Mouse (Mus musculus) heart, embryonic 12.5 days (tissue): ENCODE results near the gene Clpb. TPM values are rescaled to one million over a fixed set of nuclear protein-coding genes. Genes with fewer than 3 reads are reported as not detected.
A peak's percentile ranks its signal among the peaks of the same experiment; 100 is the strongest.

Experiments used
- ATAC-seq: fragments of 200-750 bp; cut with Nextera tagmentation; 2 replicates; pipeline ENCODE4 v1.8.0; 2017; ENCODE audit warnings: moderate TSS enrichment, moderate library complexity; ENCODE audit not compliant: insufficient number of reproducible peaks, low FRiP score
- H3K27ac ChIP-seq: fragments of 300-500 bp; sonication (generic); 2 replicates; pipeline ENCODE4 v1.5.1; 2016; ENCODE audit warnings: mild to moderate bottlenecking, moderate library complexity; ENCODE audit not compliant: poor library complexity, severe bottlenecking
- H3K27me3 ChIP-seq: fragments of 300-500 bp; sonication (generic); replicated peaks from 2 replicates; pipeline ENCODE4 v1.6.1; 2016; ENCODE audit warnings: mild to moderate bottlenecking, moderate library complexity
- H3K36me3 ChIP-seq: fragments of 300-500 bp; sonication (generic); 2 replicates; pipeline ENCODE4 v1.6.1; 2016; ENCODE audit warnings: mild to moderate bottlenecking, moderate library complexity
- H3K4me1 ChIP-seq: fragments of 300-500 bp; sonication (generic); replicated peaks from 2 replicates; pipeline ENCODE4 v1.6.1; 2016; ENCODE audit warnings: mild to moderate bottlenecking
- H3K4me2 ChIP-seq: fragments of 300-500 bp; sonication (generic); 2 replicates; pipeline ENCODE4 v1.6.1; 2016; ENCODE audit warnings: mild to moderate bottlenecking, moderate library complexity
- H3K4me3 ChIP-seq: fragments of 300-500 bp; sonication (generic); 2 replicates; pipeline ENCODE4 v1.5.1; 2016; ENCODE audit warnings: mild to moderate bottlenecking
- H3K9ac ChIP-seq: fragments of 300-500 bp; sonication (generic); 2 replicates; pipeline ENCODE4 v1.6.1; 2016; ENCODE audit warnings: mild to moderate bottlenecking, moderate library complexity
- H3K9me3 ChIP-seq: fragments of 300-500 bp; sonication (generic); replicated peaks from 2 replicates; pipeline ENCODE4 v1.6.1; 2016; ENCODE audit warnings: mild to moderate bottlenecking, moderate library complexity
- WGBS: fragments of 180-500 bp; shearing (Covaris S2); methylation state at CpG from one replicate; pipeline ENCODE4 v1.1.7; 2016; 5-methylcytosine and 5-hydroxymethylcytosine counted together
- polyA plus RNA-seq: library from polyadenylated mRNA; unstranded; fragments of >200 nt; fragmentation: Nextera tagmentation; extraction: Ambion mirVana; gene quantifications from 2 replicates; pipeline ENCODE4 v1.2.1, GENCODE M21; 2016

The Clpb gene
- polyA plus RNA-seq, 1 experiment from 2014 or later = 44.8 TPM

DNA sequence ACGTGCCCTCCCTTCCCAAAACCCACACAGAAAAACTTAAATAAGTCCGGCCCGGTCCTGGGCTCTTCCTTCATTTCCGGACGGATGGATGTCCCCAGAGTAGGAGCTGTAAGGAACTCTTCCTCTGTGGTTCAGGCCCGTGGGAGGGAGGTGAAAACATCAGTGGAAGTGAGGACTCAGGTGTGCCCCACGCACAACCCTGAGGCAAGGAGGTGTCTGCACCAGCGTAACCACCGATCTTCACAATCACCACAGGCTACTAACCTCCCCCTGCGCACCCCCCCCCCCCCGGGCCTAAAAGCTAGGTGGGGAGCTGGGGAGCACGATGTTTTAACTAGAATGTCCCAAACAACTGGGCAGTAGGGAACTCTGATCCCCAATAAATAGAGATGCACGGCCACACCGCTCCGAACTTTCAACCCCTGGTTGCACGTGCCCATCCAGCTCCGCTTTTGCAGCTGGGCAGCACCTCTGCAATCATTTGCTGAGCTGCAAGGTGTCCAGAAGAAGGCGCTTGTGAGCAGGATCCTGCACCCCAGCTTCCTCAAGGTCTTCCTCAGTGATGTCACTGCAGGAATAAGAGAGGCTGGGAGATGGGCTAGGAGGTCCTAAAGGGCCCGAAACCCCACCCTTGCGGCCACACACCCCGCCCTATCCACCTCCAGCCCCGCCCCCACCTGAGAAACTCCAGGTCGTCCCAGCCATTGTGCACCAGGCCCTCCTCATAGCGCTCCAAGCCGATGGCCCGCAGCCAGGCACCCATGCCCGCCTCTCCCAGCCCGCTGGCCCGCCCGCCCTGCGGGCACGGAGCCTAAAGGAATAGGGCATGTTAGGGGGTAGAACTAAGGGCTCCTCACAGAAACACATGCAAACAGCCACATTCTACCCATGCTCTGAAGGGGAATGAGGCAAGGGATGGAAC is 159.7 kb downstream of the Clpb start:
- Histone ChIP-seq H3K36me3 (peaks cover 53% of the 10 kb centered on the region), H3K4me1 (peaks cover 40% of the 10 kb centered on the region), H3K4me2 (peak overlapping the region; percentile 79; the same call in 1 of the 2 replicates), H3K27ac (no peak overlapping the region), H3K27me3 (peaks cover 37% of the 10 kb centered on the region), H3K9me3 (no peaks in the 10 kb centered on the region), H3K9ac (no peak overlapping the region), H3K4me3 (no peak overlapping the region)
- ATAC-seq = 0 out of 2 replicates have a peak, but pooled peaks have one; percentile 4
- WGBS = 41% methylated on average over 32 of the region's 32 CpGs

DNA sequence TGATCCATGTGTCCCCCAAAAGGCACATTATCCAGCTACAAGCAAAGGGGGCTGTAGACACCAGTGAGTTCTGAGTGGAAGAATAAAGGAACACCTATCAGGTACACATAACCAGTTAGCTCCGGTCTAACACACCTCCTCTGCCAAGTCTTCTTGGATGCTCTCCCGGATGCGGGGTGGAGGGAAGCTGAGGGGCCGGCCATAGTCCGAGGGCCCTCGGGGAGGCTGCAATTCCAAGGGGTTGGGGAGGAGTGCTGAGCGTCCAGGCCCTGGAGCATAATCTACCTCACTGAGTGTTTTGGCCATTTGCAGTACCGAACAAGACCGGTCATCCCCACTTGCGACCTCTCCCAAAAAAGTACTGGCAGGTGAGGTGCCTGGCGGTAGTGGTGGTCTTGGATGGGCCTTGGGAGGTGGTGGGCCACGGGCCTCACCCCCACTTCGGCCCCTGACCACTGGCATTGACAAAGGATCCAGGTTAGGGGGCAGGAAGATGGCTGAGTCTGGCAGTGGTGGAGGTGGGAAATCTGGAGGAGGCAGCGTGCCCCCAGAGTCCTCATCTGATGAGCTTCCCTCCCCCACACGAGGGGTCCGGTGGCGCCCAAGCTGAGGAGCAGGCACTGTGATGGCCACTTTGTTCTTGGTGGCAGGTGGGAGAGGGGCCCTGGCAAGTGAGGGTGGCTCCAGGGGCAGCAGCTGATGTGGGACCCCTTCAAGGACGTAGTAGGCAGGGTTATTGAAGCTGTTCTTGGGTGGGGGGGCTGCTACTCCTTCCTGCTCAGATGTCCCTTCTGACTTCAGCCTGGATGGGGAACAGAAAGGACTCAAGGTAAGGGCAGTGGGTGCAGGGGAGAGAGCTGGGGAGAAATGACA is 160.6 kb downstream of the Clpb start:
- no peak overlapping the region for H3K27ac ChIP-seq
- peaks cover 62% of the 10 kb centered on the region for H3K36me3 ChIP-seq
- peaks cover 35% of the 10 kb centered on the region for H3K4me1 ChIP-seq
- H3K4me2 ChIP-seq = no peak overlapping the region
- no peak for ATAC-seq
- no peak overlapping the region for H3K4me3 ChIP-seq
- H3K9ac ChIP-seq = no peak overlapping the region
- no peaks in the 10 kb centered on the region for H3K9me3 ChIP-seq
- 80% methylated on average over 17 of the region's 18 CpGs for WGBS
- peaks cover 28% of the 10 kb centered on the region for H3K27me3 ChIP-seq

DNA sequence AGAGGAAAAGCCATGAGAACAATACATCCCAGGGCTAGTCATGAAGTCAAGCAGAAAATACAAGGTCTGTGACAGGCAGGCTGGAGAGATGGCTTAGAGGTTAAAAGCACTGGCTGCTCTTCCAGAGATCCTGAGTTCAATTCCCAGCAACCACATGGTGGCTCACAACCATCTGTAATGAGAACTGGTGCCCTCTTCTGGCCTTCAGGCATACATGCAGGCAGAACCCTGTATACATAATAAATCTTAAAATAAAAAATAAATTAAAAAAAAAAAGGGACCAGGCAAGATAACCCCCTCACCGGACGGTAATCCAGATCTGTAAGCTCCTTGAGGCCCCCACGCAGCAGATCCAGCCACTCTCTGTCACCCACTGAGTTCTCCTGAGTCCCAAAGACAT is 166.9 kb downstream of the Clpb start:
- no peaks in the 10 kb centered on the region for H3K27me3 ChIP-seq
- ATAC-seq = no peak
- peaks cover 89% of the 10 kb centered on the region for H3K36me3 ChIP-seq
- H3K9ac ChIP-seq = no peak overlapping the region
- H3K9me3 ChIP-seq = no peaks in the 10 kb centered on the region
- H3K4me3 ChIP-seq = no peak overlapping the region
- peaks cover 22% of the 10 kb centered on the region for H3K4me1 ChIP-seq
- no peak overlapping the region for H3K27ac ChIP-seq
- 93% methylated on average over 3 of the region's 3 CpGs for WGBS
- H3K4me2 ChIP-seq = no peak overlapping the region

DNA sequence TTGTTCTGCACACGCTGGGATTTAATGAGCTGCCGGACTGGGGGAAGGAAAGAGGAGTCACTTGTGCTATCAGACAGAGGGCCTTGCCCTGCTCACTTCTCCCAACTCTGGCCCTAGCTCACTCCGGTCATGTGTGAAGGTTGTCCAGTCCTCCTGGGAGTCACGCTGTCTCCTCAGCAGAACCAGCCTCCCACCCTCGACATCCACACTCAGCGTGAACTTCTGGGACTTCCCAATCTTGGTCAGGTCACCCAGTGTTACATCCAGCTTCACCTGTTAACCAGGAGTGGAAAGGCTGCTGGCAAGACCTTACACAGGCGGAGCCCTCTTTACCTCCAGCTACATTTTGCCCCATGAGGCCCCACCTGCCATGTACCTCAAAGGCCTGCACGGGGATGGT is 168.0 kb downstream of the Clpb start:
- 91% methylated on average over 8 of the region's 8 CpGs for WGBS
- Histone ChIP-seq H3K4me2 (no peak overlapping the region), H3K9me3 (no peaks in the 10 kb centered on the region)

DNA sequence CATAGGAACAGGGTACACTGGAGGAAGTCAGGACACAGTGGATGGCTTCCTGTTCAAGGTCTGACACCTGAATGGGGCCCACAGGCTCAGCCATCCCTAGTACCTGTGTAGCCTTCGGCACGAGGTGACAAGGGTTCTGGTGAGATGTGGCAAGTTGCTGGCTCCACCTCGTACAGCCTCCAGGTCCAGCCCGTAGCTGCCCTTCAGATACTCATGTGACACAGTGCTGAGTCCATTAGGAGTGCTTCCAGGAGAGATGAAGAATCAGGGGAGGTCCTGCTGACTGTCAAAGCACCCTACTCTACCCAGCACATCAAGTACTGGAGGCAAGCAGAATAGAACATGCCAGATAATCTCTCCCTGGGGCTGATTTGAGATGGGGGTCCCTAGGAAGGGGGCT is 168.9 kb downstream of the Clpb start:
- Histone ChIP-seq H3K4me2 (no peak overlapping the region), H3K9ac (no peak overlapping the region), H3K4me3 (no peak overlapping the region), H3K27me3 (no peaks in the 10 kb centered on the region), H3K9me3 (no peaks in the 10 kb centered on the region), H3K27ac (no peak overlapping the region), H3K36me3 (peaks cover 69% of the 10 kb centered on the region), H3K4me1 (peaks cover 30% of the 10 kb centered on the region)
- WGBS = 88% methylated on average over 4 of the region's 4 CpGs
- ATAC-seq = no peak

More for the DNA sequence above, 168.0 kb downstream of the Clpb start:
- H3K27ac ChIP-seq = no peak overlapping the region
- peaks cover 78% of the 10 kb centered on the region for H3K36me3 ChIP-seq
- peaks cover 30% of the 10 kb centered on the region for H3K4me1 ChIP-seq
- H3K4me3 ChIP-seq = no peak overlapping the region
- H3K9ac ChIP-seq = no peak overlapping the region
- no peaks in the 10 kb centered on the region for H3K27me3 ChIP-seq
- no peak for ATAC-seq

DNA sequence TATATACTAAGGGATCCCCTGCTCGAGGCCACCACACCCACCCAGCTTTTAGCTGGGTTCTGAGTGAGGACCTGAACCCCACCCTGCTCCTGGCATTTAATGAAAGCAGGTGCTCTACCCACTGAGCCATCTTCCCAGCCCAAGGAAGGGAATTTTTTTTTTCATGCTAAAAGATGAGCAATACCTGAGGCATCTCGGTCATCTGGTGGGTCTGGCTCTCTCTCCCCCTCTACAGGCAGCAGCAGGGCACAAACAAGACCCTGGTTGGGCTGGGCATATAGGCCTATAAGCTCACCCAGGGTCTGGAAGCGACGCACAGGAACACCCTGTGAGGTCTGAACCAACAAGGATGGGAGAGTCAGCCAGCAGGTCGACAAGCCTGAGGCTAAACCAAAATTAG is 169.9 kb downstream of the Clpb start:
- Histone ChIP-seq H3K27ac (0 out of 2 replicates have a peak overlapping the region, but pooled peaks have one; percentile 49), H3K4me3 (no peak overlapping the region), H3K36me3 (peaks cover 59% of the 10 kb centered on the region), H3K4me2 (no peak overlapping the region), H3K27me3 (no peaks in the 10 kb centered on the region), H3K4me1 (peaks cover 30% of the 10 kb centered on the region), H3K9me3 (no peaks in the 10 kb centered on the region), H3K9ac (0 out of 2 replicates have a peak overlapping the region, but pooled peaks have one; percentile 98)
- 64% methylated on average over 5 of the region's 5 CpGs for WGBS
- no peak for ATAC-seq

DNA sequence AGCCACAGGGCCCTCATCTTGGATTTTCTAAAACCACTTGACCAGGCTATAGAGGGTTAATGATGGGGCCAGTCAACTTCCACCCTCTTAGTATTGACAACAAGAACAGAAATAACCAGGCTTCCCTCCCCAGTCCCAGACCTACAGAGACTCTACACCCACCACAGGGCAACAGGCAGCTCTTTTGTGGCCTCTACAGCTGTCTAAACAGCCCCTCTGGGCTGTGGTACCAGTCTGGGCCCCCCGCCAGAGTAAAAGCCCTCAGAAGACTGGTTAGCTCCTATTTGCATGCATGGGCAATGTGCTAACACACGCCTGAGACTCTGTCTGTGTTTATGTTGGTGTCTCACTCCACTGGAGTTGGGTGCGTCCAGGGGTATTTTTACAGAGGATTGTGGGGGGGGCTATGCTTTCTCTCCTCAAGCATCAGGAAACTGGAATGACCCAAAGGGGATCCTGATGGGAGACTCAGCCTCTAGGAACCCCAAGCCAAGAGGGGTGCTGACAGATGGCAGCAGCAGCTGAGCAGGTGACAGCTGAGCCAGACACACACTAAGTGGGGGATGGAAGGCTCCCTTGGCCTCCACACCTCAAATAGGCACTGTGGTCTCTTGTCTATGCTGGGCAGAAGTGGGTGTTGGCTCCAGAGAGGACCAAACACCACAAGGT is 170.6 kb downstream of the Clpb start:
- peak overlapping the region; percentile 9; the same call in 1 of the 2 replicates for H3K4me3 ChIP-seq
- H3K27me3 ChIP-seq = no peaks in the 10 kb centered on the region
- no peak for ATAC-seq
- no peaks in the 10 kb centered on the region for H3K9me3 ChIP-seq
- peaks cover 36% of the 10 kb centered on the region for H3K4me1 ChIP-seq
- peak overlapping the region; percentile 49 for H3K27ac ChIP-seq
- H3K9ac ChIP-seq = peak overlapping the region; percentile 98; the same call in 1 of the 2 replicates
- peaks cover 52% of the 10 kb centered on the region for H3K36me3 ChIP-seq
- 53% methylated on average over 3 of the region's 3 CpGs for WGBS
- peak overlapping the region; percentile 77 for H3K4me2 ChIP-seq

DNA sequence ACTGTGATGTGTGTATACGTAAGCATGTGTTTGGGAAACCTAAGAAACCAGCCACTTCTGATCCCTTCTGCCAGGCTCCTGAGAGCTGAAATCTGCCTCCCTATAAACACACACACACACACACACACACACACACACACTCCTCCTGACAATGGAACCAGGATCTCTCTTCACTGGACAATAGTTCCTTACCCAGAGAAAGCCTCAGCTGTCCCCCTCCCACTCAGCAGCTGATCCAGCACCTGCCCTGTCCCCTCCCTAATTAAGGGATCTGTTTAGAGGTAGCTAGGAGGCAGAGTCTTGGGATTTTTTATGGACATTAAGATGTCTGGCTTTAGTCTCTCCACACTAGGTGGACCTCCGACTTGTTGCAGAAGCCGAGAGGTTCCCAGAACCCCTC is 171.5 kb downstream of the Clpb start:
- Histone ChIP-seq H3K27ac (peak overlapping the region; percentile 49), H3K9ac (peak overlapping the region; percentile 98), H3K4me2 (peak overlapping the region; percentile 77), H3K4me3 (peak overlapping the region; percentile 89), H3K36me3 (peaks cover 44% of the 10 kb centered on the region), H3K9me3 (no peaks in the 10 kb centered on the region), H3K4me1 (peaks cover 37% of the 10 kb centered on the region), H3K27me3 (no peaks in the 10 kb centered on the region)
- 47% methylated on average over 3 of the region's 3 CpGs for WGBS
- no peak for ATAC-seq

DNA sequence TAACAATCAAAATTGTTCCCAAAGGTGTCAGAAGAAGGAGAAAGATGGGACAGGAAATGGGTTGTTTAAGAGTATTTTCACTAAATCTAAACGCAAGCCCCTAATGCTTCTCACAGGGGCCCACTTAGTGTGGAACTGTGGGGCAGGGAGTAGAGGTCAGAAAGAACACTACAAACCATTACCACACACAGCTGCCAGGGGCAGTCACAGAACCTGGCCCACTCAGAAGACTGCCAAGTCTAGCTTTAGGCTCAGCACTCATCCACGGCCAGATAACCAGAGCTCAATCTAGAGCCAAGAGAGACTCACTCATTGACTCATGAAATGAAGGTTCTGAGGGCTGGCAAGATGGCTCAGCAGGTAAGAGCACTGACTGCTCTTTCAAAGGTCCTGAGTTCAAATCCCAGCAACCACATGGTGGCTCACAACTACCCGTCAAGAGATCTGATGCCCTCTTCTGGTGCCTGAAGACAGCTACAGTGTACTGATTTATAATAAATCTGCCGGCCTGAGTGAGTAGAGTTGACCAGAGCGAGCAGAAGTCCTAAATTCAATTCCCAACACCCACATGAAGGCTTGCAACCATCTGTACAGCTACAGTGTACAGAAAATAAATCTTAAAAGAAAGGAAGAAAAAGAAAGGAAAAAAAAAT is 172.2 kb downstream of the Clpb start:
- WGBS = 40% methylated on average over 5 of the region's 5 CpGs
- Histone ChIP-seq H3K9ac (peak overlapping the region; percentile 98), H3K27me3 (no peaks in the 10 kb centered on the region), H3K36me3 (peaks cover 37% of the 10 kb centered on the region), H3K4me1 (peaks cover 37% of the 10 kb centered on the region), H3K27ac (peak overlapping the region; percentile 95), H3K9me3 (no peaks in the 10 kb centered on the region), H3K4me2 (peak overlapping the region; percentile 77), H3K4me3 (peak overlapping the region; percentile 89)
- ATAC-seq = no peak
